Mouse (Mus musculus): Measurements from ENCODE around the gene Rad23a. TPM values are rescaled to one million over a fixed set of nuclear protein-coding genes. Genes with fewer than 3 reads are reported as not detected.

Gene Rad23a
- polyA plus RNA-seq, 1 experiment: not detected

DNA sequence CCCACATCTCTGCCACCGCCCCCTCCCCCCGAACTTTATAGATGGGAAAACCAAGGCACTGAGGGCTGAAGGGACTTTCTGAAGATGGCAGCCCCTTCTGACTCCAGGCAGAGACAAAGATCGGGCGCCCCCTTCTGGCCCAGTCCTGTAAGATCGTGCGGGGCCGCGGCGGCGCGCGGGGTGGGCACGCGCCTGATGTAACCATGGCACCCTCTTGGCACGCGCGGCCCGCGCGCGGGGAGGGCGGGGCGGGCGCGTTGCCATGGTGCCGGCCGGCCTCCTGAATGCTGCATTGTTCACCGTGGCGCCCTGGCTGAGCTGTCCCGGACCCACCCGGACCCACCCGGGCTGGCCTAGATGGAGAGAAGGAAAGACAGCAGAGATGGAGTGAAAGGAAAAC is 29.6 kb downstream of the Rad23a start:
- under 1% methylated on average over 32 of the region's 32 CpGs for WGBS
- Histone ChIP-seq H3K4me1 (ENCODE audit: control insufficient read depth, insufficient read depth, low read length) (peaks cover 17% of the 10 kb centered on the region), H3K4me3 (ENCODE audit: insufficient read depth, low read depth, low read length) (peak overlapping the region; percentile 28), H3K27ac (ENCODE audit: insufficient read depth, low read depth, low read length) (no peak overlapping the region)
- TF ChIP-seq POLR2A (IDR thresholded peaks at IDR 0.05; ENCODE audit: insufficient read depth, low read depth, low read length) (no peak), CTCF (IDR thresholded peaks at IDR 0.05; ENCODE audit: insufficient read depth, low read depth, low read length) (peak; percentile 75)

DNA sequence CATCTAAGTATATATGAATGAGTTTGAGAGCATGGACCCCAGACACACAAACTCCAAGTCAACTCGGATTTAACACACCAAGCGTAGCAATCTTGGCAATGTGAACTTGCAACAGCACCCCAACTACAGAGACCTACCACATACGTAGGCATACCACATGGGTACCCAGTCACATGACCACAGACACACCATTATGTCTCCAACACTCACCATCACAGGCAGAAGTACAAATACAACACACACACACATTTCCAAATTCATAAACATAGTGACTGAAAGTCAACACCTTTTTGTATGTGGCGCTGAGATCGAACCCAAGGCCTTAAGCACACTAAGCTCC is 30.6 kb downstream of the Rad23a start:
- Histone ChIP-seq H3K4me1 (ENCODE audit: control insufficient read depth, insufficient read depth, low read length) (peaks cover 13% of the 10 kb centered on the region), H3K27ac (ENCODE audit: insufficient read depth, low read depth, low read length) (no peak overlapping the region), H3K4me3 (ENCODE audit: insufficient read depth, low read depth, low read length) (no peak overlapping the region)
- TF ChIP-seq POLR2A (IDR thresholded peaks at IDR 0.05; ENCODE audit: insufficient read depth, low read depth, low read length) (no peak), CTCF (IDR thresholded peaks at IDR 0.05; ENCODE audit: insufficient read depth, low read depth, low read length) (no peak)
- 80% methylated on average over 5 of the region's 5 CpGs for WGBS

DNA sequence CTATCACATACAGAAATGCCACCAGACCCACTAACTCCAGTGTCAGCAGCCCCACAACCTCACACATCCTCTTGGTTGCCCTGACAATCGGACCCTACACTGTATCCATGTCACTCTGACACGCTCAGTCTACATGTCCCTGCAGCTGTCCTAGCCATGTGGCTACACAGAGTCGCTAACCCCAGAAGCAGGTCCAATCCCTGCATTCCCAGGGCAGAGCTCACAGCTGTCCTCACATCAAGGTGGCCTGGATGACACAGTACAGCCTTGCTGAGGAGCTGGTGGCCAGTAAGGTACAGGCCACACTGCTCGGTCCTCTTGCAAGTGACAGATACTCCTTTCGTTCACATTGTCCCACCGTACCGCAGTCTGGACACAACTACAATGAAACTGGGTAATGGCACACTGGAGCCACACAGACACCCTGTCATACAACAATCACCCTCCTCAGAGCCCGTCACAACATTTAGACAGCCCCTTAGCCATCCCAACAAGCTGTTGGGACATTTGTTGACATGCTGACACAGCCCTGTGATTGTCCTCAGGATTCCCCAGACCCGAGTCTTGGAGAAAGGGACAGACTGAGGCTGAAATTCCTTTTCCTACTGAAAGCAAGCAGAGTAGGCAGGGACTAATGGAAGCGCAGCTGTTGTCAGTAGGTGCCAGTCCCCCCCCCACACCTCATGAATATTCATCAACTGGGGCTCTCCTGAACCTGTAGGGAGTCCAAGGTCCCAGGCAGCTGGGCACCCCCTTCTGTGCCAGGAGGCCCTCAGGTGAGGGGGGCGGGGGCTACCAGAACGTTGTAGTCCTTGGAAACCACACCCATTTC is 31.1 kb downstream of the Rad23a start:
- no peak overlapping the region for H3K4me3 ChIP-seq (ENCODE audit: insufficient read depth, low read depth, low read length)
- H3K27ac ChIP-seq (ENCODE audit: insufficient read depth, low read depth, low read length): no peak overlapping the region
- TF ChIP-seq POLR2A (IDR thresholded peaks at IDR 0.05; ENCODE audit: insufficient read depth, low read depth, low read length) (no peak), CTCF (IDR thresholded peaks at IDR 0.05; ENCODE audit: insufficient read depth, low read depth, low read length) (no peak)
- 67% methylated on average over 12 of the region's 12 CpGs for WGBS
- peaks cover 10% of the 10 kb centered on the region for H3K4me1 ChIP-seq (ENCODE audit: control insufficient read depth, insufficient read depth, low read length)

DNA sequence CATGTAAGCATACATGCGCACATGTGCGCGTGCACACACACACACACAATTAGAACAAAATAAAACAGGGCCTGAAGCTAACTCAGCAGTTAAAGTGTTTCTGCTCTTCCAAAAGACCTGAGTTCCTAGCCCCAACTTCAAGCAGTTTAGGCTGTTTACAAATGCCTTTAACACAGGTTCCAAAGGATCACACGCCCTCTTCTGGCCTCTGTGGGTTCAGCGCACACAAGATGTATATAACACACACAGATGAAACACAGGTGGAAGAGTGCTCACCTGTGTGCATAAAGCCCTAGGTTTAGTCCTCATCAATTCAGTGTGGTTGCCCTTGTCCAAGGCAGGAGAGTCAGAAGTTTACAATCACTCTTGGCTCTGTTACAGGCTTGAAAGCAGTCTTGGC is 34.4 kb downstream of the Rad23a start:
- WGBS: 92% methylated on average over 5 of the region's 5 CpGs
- Histone ChIP-seq H3K4me3 (ENCODE audit: insufficient read depth, low read depth, low read length) (no peak overlapping the region), H3K27ac (ENCODE audit: insufficient read depth, low read depth, low read length) (no peak overlapping the region), H3K4me1 (ENCODE audit: control insufficient read depth, insufficient read depth, low read length) (peaks cover 7% of the 10 kb centered on the region)
- TF ChIP-seq POLR2A (IDR thresholded peaks at IDR 0.05; ENCODE audit: insufficient read depth, low read depth, low read length): no peak
- TF ChIP-seq CTCF (IDR thresholded peaks at IDR 0.05; ENCODE audit: insufficient read depth, low read depth, low read length): no peak

DNA sequence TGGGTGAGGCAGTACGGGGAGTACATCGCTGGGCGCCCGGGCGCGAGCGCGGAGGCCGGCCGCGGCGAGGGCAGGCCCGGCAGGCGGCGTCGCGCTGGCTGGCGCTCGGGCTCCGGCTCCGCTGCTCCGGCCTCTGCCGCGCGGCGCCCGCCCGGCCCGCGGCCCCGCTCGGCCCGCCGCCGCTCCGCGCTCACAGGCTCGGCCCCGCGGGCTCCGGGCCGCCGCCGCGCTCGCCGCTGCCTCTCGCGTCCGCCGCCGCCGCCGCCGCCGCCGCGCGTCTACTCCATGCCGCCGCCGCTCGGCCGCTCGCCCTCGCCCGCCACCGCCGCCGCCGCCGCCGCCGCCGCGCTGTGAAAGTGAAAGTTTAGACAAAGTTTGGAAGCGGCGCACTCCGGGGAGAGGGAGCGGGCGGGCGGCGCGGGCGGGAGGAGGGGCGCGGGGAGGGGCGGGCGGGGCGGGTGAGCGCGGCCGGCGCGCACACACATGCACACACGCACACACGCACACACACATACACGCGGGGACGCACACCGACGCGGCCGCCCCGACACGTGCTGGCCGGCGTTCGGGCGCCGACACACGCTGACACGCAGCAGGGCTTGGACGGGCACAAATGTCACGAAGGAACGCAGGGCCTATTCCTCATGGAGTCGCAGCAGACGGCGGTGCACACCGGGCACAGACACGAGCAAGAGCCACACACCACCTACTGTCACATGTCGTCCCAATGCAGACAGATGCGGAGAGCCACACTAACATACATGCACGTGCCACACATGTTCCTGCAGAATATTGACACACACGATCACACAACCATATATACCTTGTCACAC is 40.2 kb downstream of the Rad23a start, which contains the start of gene Nfix:
Gene Nfix, minus strand, starts transcription at position 346 of the 833 bp plus-strand sequence.
- TF ChIP-seq POLR2A (IDR thresholded peaks at IDR 0.05; ENCODE audit: insufficient read depth, low read depth, low read length) (no peak), CTCF (IDR thresholded peaks at IDR 0.05; ENCODE audit: insufficient read depth, low read depth, low read length) (no peak)
- peak within 1 kb of the TSS; percentile 70 for H3K4me3 ChIP-seq (ENCODE audit: insufficient read depth, low read depth, low read length)
- WGBS: 31% methylated on average over 114 of the region's 125 CpGs
- peaks cover 18% of the 10 kb centered on the region for H3K4me1 ChIP-seq (ENCODE audit: control insufficient read depth, insufficient read depth, low read length)
- 0 out of 2 replicates have a peak within 1 kb of the TSS, but pooled peaks have one; percentile 1 for H3K27ac ChIP-seq (ENCODE audit: insufficient read depth, low read depth, low read length)

DNA sequence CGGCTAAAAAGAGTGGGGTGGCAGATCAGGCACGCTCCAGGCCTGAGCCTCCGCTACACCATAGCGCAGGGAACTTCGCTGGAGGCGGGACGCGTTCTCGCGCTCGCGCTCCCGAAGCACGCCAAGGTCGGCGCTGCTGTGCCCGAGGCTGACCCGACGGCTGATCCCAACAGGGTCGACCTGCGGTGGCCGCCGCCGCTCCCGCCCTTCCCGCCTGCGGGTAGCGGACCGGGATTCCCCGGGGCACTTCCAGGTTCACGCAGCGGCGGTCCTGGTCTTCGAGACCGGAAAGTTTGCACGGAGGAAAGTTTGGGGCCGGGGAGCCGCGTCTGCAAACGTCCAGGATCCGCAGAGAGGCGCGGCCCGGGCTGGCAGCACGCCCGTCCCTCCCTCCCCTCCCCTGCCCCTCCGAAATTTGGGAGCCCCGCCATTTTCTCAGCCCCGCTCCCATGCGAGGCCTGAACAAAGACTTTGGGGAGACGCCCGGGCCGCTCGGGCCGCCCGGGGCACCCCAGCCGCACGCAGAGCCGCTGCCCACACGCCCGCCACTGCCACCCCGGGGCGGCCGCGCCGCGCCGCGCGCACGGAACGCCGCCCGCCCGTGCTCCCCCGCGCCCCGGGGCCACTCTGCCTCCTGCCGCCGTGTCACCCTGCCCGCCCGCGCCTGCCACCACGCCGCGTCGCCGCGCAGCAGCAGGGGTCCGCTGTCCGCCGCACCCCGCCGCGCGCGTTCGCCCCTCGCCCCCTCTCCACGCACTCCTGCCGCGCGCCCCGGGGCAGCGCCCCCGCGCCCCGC is 41.1 kb downstream of the Rad23a start:
- 4% methylated on average over 105 of the region's 108 CpGs for WGBS
- H3K4me1 ChIP-seq (ENCODE audit: control insufficient read depth, insufficient read depth, low read length): peaks cover 20% of the 10 kb centered on the region
- TF ChIP-seq POLR2A (IDR thresholded peaks at IDR 0.05; ENCODE audit: insufficient read depth, low read depth, low read length): no peak
- TF ChIP-seq CTCF (IDR thresholded peaks at IDR 0.05; ENCODE audit: insufficient read depth, low read depth, low read length): no peak

DNA sequence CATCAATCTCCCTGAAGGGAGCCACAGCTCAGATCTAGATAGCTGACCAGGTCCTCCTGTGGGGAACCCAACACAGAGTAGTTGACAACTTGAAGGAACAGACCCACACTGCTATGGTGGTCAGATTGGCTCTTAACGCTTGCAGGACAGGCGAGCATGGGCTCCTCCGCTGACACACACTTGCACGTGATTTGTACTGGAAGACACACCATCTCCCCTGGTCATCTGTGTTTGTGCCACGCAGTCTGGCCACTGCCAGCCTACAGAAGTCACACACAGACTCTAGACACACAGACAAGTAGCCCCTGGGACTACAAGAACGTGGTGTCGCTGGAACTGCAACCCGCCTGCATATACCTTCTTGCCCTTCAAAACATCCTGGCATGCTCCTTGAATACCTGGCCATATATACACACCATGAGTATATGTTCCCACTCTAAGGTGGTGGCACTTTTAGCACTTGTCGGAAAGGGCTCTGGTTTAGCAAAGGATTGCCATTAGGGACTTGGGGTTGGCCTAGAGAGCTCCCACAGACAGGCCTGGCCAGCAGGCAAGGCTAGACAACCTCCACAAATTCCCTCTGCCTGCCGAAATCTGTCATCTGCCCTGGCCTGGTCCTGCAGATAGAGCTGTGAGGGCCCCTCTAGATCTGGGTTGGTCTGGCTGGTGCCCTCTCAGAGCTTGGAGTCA is 41.9 kb downstream of the Rad23a start:
- peaks cover 27% of the 10 kb centered on the region for H3K4me1 ChIP-seq (ENCODE audit: control insufficient read depth, insufficient read depth, low read length)
- TF ChIP-seq POLR2A (IDR thresholded peaks at IDR 0.05; ENCODE audit: insufficient read depth, low read depth, low read length): no peak
- no peak for TF ChIP-seq CTCF (IDR thresholded peaks at IDR 0.05; ENCODE audit: insufficient read depth, low read depth, low read length)
- H3K27ac ChIP-seq (ENCODE audit: insufficient read depth, low read depth, low read length): 0 out of 2 replicates have a peak overlapping the region, but pooled peaks have one; percentile 1
- H3K4me3 ChIP-seq (ENCODE audit: insufficient read depth, low read depth, low read length): peak overlapping the region; percentile 70
- 75% methylated on average over 10 of the region's 10 CpGs for WGBS

More for the DNA sequence above, 41.1 kb downstream of the Rad23a start:
- Histone ChIP-seq H3K4me3 (ENCODE audit: insufficient read depth, low read depth, low read length) (peak overlapping the region; percentile 70), H3K27ac (ENCODE audit: insufficient read depth, low read depth, low read length) (0 out of 2 replicates have a peak overlapping the region, but pooled peaks have one; percentile 1)

DNA sequence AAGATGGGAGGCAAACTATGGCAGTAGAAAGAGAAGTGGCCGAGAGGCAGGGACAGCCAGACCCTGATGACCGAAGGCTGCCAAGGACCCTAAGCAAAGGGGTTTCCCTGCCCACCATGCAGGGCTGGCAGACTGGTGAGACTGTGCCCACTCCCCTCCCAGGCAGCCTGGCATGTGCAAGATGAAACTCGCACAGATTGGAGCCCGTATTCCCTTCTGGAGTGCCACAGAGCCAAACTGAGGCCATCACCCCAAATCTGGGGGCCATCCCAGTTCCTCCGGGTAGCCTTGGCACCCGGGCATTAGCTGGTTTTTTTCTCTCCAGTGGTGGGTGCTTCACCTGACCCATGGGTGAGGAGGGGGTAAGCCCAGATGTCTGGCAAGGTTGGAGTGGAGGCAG is 42.5 kb downstream of the Rad23a start:
- H3K4me1 ChIP-seq (ENCODE audit: control insufficient read depth, insufficient read depth, low read length): peaks cover 33% of the 10 kb centered on the region
- WGBS: 71% methylated on average over 6 of the region's 6 CpGs
- no peak overlapping the region for H3K4me3 ChIP-seq (ENCODE audit: insufficient read depth, low read depth, low read length)
- TF ChIP-seq POLR2A (IDR thresholded peaks at IDR 0.05; ENCODE audit: insufficient read depth, low read depth, low read length) (no peak), CTCF (IDR thresholded peaks at IDR 0.05; ENCODE audit: insufficient read depth, low read depth, low read length) (no peak)
- no peak overlapping the region for H3K27ac ChIP-seq (ENCODE audit: insufficient read depth, low read depth, low read length)
